Mouse (Mus musculus) cerebellum, postnatal 36 days (tissue): ENCODE data around the gene Fcgr2b.
"Not testable (repeated sequence)": the region's sequence is repeated elsewhere in the genome, so short reads cannot be mapped to it uniquely, and the experiment has no call there.

Experiments
- DNase-seq, 2 experiments: peaks; one replicate each; pipeline ENCODE4 v3.0.0; 2021 to 2022; ENCODE audit warnings: mixed read lengths in 2 of 2

Fcgr2b gene

GRCm38 (mm10) chr1:170975350-170975749 lies 997 bp downstream of the Fcgr2b start:
- not testable (repeated sequence) for DNase-seq

GRCm38 (mm10) chr1:170974736-170975135 lies 1.6 kb downstream of the Fcgr2b start:
- DNase-seq, result no peak

GRCm38 (mm10) chr1:170974171-170974570 lies 2.2 kb downstream of the Fcgr2b start:
- DNase-seq, result no peak

GRCm38 (mm10) chr1:170972936-170973335 lies 3.4 kb downstream of the Fcgr2b start:
- DNase-seq, result no peak

- no peak for DNase-seq
Measured at GRCm38 (mm10) chr1:170972494-170972893, 3.9 kb downstream of the Fcgr2b start.

- no peak for DNase-seq
Measured at GRCm38 (mm10) chr1:170968576-170968975, 7.8 kb downstream of the Fcgr2b start.

GRCm38 (mm10) chr1:170967581-170967980 lies 8.8 kb downstream of the Fcgr2b start:
- DNase-seq, result no peak

GRCm38 (mm10) chr1:170963087-170963486 lies 13.3 kb downstream of the Fcgr2b start:
- no peak for DNase-seq

- no peak for DNase-seq
Measured at GRCm38 (mm10) chr1:170962301-170962700, 14.0 kb downstream of the Fcgr2b start.

- DNase-seq, result no peak
Measured at GRCm38 (mm10) chr1:170961101-170961500, 15.2 kb downstream of the Fcgr2b start.

- no peak for DNase-seq
Measured at GRCm38 (mm10) chr1:170959791-170960190, 16.6 kb downstream of the Fcgr2b start.

GRCm38 (mm10) chr1:170958225-170958624 lies 18.1 kb downstream of the Fcgr2b start:
- no peak for DNase-seq

GRCm38 (mm10) chr1:170953192-170953591 lies 23.2 kb downstream of the Fcgr2b start:
- no peak for DNase-seq

- DNase-seq, result no peak
Measured at GRCm38 (mm10) chr1:170950772-170951171, 25.6 kb downstream of the Fcgr2b start.

GRCm38 (mm10) chr1:170944908-170945307 lies 31.4 kb downstream of the Fcgr2b start:
- not testable (repeated sequence) for DNase-seq

- DNase-seq, result not testable (repeated sequence)
Measured at GRCm38 (mm10) chr1:170944151-170944550, 32.2 kb downstream of the Fcgr2b start.

- DNase-seq, result no peak
Measured at GRCm38 (mm10) chr1:170939255-170939654, 37.1 kb downstream of the Fcgr2b start.

GRCm38 (mm10) chr1:170934383-170934782 lies 42.0 kb downstream of the Fcgr2b start:
- no peak for DNase-seq

- DNase-seq, result no peak
Measured at GRCm38 (mm10) chr1:170933940-170934339, 42.4 kb downstream of the Fcgr2b start.

- DNase-seq, result no peak
Measured at GRCm38 (mm10) chr1:170933386-170933920, 42.9 kb downstream of the Fcgr2b start.

GRCm38 (mm10) chr1:170932043-170932442 lies 44.3 kb downstream of the Fcgr2b start:
- no peak for DNase-seq

- no peak for DNase-seq
Measured at GRCm38 (mm10) chr1:170929245-170929644, 47.1 kb downstream of the Fcgr2b start.

GRCm38 (mm10) chr1:170928467-170928866 lies 47.9 kb downstream of the Fcgr2b start:
- DNase-seq, result no peak

- DNase-seq, result no peak
Measured at GRCm38 (mm10) chr1:170927378-170927777, 49.0 kb downstream of the Fcgr2b start, which contains the start of gene Fcrla. TSS of gene Fcrla (minus strand) at chr1:170927583.

- DNase-seq, result no peak
Measured at GRCm38 (mm10) chr1:170926941-170927340, 49.4 kb downstream of the Fcgr2b start.
